ENCODE assay signal across 8 mouse cellular contexts in genomic region chr11:114467803-114468202, GRCm38 (mm10).
A peak's percentile ranks its signal among the peaks of the same experiment; 100 is the strongest.
DNase-seq lines count a peak whose midpoint lies in the region; ATAC-seq lines count a peak whose summit lies in the region.

No protein-coding gene starts in this region.

- H3K27me3 ChIP-seq in heart, embryonic 16.5 days (ENCODE audit: control insufficient read depth, insufficient read depth, low read length), result peaks cover 48% of the 10 kb centered on the region
- peaks cover 2% of the 10 kb centered on the region; the same call in 1 of the 2 replicates for H3K27me3 ChIP-seq in midbrain, embryonic 11.5 days (ENCODE audit: control insufficient read depth, insufficient read depth, low read length)

- H3K4me2 ChIP-seq in heart, embryonic 16.5 days (ENCODE audit: low read depth, low read length), result peak overlapping the region; percentile 52
- H3K4me2 ChIP-seq in midbrain, embryonic 11.5 days, result peak overlapping the region; percentile 8; the same call in 1 of the 2 replicates

- no peaks in the 10 kb centered on the region for H3K36me3 ChIP-seq in heart, embryonic 16.5 days (ENCODE audit: control insufficient read depth, insufficient read depth)
- no peaks in the 10 kb centered on the region for H3K36me3 ChIP-seq in midbrain, embryonic 11.5 days (ENCODE audit: control insufficient read depth, insufficient read depth, low read length)

- no peaks in the 10 kb centered on the region for H3K9me3 ChIP-seq in heart, embryonic 16.5 days (replicated peaks; ENCODE audit: control insufficient read depth, low read length)
- no peaks in the 10 kb centered on the region for H3K9me3 ChIP-seq in midbrain, embryonic 11.5 days (ENCODE audit: control insufficient read depth, low read length)

- intact Hi-C loops in gastrocnemius, postnatal 36 days (cut with DNase I), result loop anchor here (10.0 kb wide), 1 partner anchor 263 kb away; no protein-coding TSS in a partner anchor

- peak overlapping the region; percentile 21; the same call in 1 of the 2 replicates for H3K4me3 ChIP-seq in heart, embryonic 16.5 days (ENCODE audit: low read length)
- H3K4me3 ChIP-seq in midbrain, embryonic 11.5 days (ENCODE audit: low read depth, low read length), result no peak overlapping the region

- peak overlapping the region; percentile 36; the same call in 1 of the 2 replicates for H3K27ac ChIP-seq in heart, embryonic 16.5 days (ENCODE audit: low read length)
- H3K27ac ChIP-seq in midbrain, embryonic 11.5 days (ENCODE audit: low read depth, low read length), result peak overlapping the region; percentile 14

- peak; percentile 26 for DNase-seq in gastrocnemius, postnatal 10 days
- no peak for DNase-seq in gastrocnemius, postnatal 36 days
- peak; percentile 68 for DNase-seq in embryo, embryonic 11 days
- peak; percentile 67 to 72 for DNase-seq in layer of hippocampus, postnatal 10 days (ENCODE audit: low spot score in 2 of 2)
- DNase-seq in midbrain, embryonic 11.5 days (ENCODE audit: low spot score, missing footprints), result peak; percentile 83
- no peak for DNase-seq in thymus, postnatal 14 days
- no peak for DNase-seq in urinary bladder, postnatal 4 days (ENCODE audit: low spot score in 2 of 2)

- ATAC-seq in heart, embryonic 16.5 days (replicated peaks; ENCODE audit: extremely low read depth, insufficient read depth, low FRiP score), result peak; percentile 39; the same call in 1 of the 2 replicates
- peak; percentile 51; the same call in 1 of the 2 replicates for ATAC-seq in midbrain, embryonic 11.5 days (ENCODE audit: low FRiP score)

- 2% methylated on average over 8 of the region's 8 CpGs for WGBS in heart, embryonic 16.5 days
- 10% methylated on average over 8 of the region's 8 CpGs for WGBS in midbrain, embryonic 11.5 days

- no peak overlapping the region for H3K9ac ChIP-seq in heart, embryonic 16.5 days (ENCODE audit: low read length)
- peak overlapping the region; percentile 1; the same call in 1 of the 2 replicates for H3K9ac ChIP-seq in midbrain, embryonic 11.5 days (ENCODE audit: low read length)

- H3K4me1 ChIP-seq in heart, embryonic 16.5 days (ENCODE audit: control insufficient read depth, insufficient read depth, low read length), result peaks cover 18% of the 10 kb centered on the region
- peaks cover 19% of the 10 kb centered on the region for H3K4me1 ChIP-seq in midbrain, embryonic 11.5 days (ENCODE audit: control insufficient read depth, insufficient read depth, low read length)

Comparison
In these comparisons a context has a peak if more than half of its experiments do, and no peak if none do; other contexts are left out.
1. DNase-seq: peak in gastrocnemius, postnatal 10 days (single experiment), embryo, embryonic 11 days (single experiment), layer of hippocampus, postnatal 10 days (2 of 2) and midbrain, embryonic 11.5 days (single experiment); none in gastrocnemius, postnatal 36 days (0 of 2), thymus, postnatal 14 days (single experiment) and urinary bladder, postnatal 4 days (0 of 2).